Mouse (Mus musculus) stomach, adult 2 months (tissue): ENCODE results near the gene Dynlt1c. TPM values are rescaled to one million over a fixed set of nuclear protein-coding genes. Genes with fewer than 3 reads are reported as not detected.

Source experiments
- polyA plus RNA-seq: library from polyadenylated mRNA; depleted of rRNA; stranded (reverse); fragments of >200 nt; gene quantifications from 2 replicates; pipeline ENCODE4 v1.2.3, GENCODE M21; 2012; rRNA removed

Dynlt1c gene
- polyA plus RNA-seq, result 2.7 and 3.7 TPM in 2 replicates

DNA sequence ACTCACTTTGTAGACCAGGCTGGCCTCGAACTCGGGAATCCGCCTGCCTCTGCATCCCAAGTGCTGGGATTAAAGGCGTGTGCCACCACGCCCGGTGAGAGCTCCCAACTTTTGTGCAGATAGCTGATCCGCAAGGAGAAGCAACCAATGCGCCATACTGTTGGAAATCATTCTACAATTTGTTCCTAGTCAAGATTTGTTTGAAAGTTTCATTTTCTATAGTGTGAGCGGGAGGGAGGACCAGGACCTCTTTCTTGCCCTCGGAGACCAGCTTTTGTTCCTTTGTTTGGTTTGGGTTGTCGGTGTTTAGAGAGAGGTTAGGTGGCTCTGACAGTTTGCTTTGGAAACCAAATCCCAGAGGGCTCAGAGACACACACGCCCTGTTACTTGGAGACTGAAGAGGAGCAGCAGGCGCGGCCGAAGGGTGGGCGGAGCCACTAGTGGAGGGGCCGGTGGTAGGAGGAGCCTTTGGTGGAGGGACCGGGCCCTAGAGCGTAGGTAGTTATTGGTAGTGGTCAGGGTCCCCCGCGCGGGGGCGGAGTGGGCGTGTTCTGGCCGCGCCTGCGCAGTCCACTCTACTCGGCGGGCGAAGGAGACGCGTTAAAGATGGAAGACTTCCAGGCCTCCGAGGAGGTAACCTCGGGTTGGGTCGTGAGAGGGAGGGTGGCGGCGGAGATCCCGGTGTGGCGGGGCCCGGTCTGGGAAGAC lies at the start of gene Dynlt1c:
Gene Dynlt1c (plus strand): TSS at position 468 of the 708 bp plus-strand sequence.

DNA sequence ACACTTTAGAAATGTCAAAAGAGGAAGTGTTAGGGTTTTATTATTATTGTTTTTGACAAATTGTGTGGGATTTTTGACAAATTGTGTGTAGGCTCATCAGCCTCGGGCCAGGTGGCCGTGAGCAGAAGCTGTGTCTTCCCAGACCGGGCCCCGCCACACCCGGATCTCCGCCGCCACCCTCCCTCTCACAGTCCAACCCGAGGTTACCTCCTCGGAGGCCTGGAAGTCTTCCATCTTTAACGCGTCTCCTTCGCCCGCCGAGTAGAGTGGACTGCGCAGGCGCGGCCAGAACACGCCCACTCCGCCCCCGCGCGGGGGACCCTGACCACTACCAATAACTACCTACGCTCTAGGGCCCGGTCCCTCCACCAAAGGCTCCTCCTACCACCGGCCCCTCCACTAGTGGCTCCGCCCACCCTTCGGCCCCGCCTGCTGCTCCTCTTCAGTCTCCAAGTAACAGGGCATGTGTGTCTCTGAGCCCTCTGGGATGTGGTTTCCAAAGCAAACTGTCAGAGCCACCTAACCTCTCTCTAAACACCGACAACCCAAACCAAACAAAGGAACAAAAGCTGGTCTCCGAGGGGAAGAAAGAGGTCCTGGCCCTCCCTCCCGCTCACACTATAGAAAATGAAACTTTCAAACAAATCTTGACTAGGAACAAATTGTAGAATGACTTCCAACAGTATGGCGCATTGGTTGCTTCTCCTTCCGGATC lies 54.3 kb downstream of the Dynlt1c start, which contains the start of gene Dynlt1f:
Gene Dynlt1f (minus strand): TSS at position 334 of the 715 bp plus-strand sequence.

DNA sequence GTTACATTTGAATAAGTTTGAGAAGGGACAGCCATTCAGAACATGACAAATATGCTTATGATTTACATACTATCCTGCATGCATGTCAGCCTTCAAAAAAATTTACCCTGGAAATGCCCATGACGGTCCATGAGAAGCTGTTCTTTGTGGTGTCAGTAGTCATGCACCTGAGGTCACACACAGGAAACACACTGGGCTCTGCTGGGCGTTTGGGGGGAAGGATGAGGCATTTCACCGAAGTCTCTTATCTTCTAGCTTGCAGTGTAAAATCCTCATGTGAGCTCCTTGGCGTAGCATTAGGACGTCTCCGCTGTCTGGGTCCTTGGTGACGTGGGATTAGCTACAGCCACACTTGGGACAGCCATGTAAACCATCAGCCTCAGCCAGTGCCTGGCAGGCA lies 57.3 kb downstream of the Dynlt1c start, which contains the start of gene Sytl3:
Gene Sytl3 (plus strand): TSS at position 293 of the 400 bp plus-strand sequence.

Other genes with a start within 250 kb of the Dynlt1c start
- gene Dynlt1b, start 171.6 kb upstream of the Dynlt1c start, polyA plus RNA-seq, result 105 and 118 TPM in 2 replicates
- gene Dynlt1f, start 54.2 kb downstream of the Dynlt1c start, polyA plus RNA-seq, result 23.5 and 27.9 TPM in 2 replicates
- 0.15 and 0.39 TPM in 2 replicates for gene Sytl3, start 57.4 kb downstream of the Dynlt1c start, polyA plus RNA-seq
- gene Ezr, start 181.1 kb downstream of the Dynlt1c start, polyA plus RNA-seq, result 96.7 and 125 TPM in 2 replicates